ENCODE assay signal across 8 mouse cellular contexts in the genomic region with DNA sequence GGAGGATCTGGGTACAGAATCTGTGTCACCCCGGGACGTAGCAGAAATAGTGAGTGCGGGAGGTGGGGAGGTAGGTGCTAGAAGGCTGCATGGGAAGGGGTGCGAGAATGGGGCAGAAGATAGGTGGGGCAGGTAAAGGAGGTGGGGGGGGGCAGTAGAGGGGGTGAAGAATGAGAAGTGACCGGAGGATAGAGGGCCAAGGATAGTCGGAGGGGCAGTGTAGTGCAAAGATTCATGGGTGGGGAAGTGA. TPM values are rescaled to one million over a fixed set of nuclear protein-coding genes. Genes with fewer than 3 reads are reported as not detected.
DNase-seq lines count a peak whose midpoint lies in the region; ATAC-seq and TF ChIP-seq lines count a peak whose summit lies in the region.

No protein-coding gene starts in this region.

- TF ChIP-seq CTCF in spleen, adult 2 months (IDR thresholded peaks at IDR 0.05; ENCODE audit: extremely low read depth, insufficient read depth, insufficient read length, insufficient replicate concordance): no peak

- ATAC-seq in erythroblast, adult 5-6 weeks (replicated peaks; ENCODE audit: low FRiP score, poor library complexity, severe bottlenecking): no peak
- no peak for ATAC-seq in limb, embryonic 14.5 days (ENCODE audit: low FRiP score, low read depth)
- peak; percentile 1; the same call in 1 of the 2 replicates for ATAC-seq in stomach, embryonic 15.5 days (ENCODE audit: insufficient read depth, low FRiP score, low read depth)

- peaks cover 28% of the 10 kb centered on the region for H3K27me3 ChIP-seq in erythroblast, embryonic 14.5 days (ENCODE audit: control insufficient read depth)
- H3K27me3 ChIP-seq in spleen, adult 2 months (ENCODE audit: control insufficient read depth, insufficient read depth, low read length): no peaks in the 10 kb centered on the region
- H3K27me3 ChIP-seq in limb, embryonic 14.5 days (ENCODE audit: control insufficient read depth, insufficient read depth, low read length): no peaks in the 10 kb centered on the region
- no peaks in the 10 kb centered on the region for H3K27me3 ChIP-seq in stomach, embryonic 15.5 days (replicated peaks)

- peaks cover 15% of the 10 kb centered on the region for H3K4me1 ChIP-seq in erythroblast, embryonic 14.5 days (ENCODE audit: control insufficient read depth)
- H3K4me1 ChIP-seq in spleen, adult 2 months (ENCODE audit: control insufficient read depth, insufficient read depth, insufficient read length): no peaks in the 10 kb centered on the region
- H3K4me1 ChIP-seq in limb, embryonic 14.5 days (ENCODE audit: control insufficient read depth, insufficient read depth, low read length): peaks cover 5% of the 10 kb centered on the region
- peaks cover 15% of the 10 kb centered on the region; the same call in 1 of the 2 replicates for H3K4me1 ChIP-seq in stomach, embryonic 15.5 days

- peak overlapping the region; percentile 85 for H3K4me2 ChIP-seq in limb, embryonic 14.5 days (replicated peaks; ENCODE audit: low read depth, low read length, severe bottlenecking)
- peak overlapping the region; percentile 80 for H3K4me2 ChIP-seq in stomach, embryonic 15.5 days

- DNase-seq in spleen, adult 2 months (ENCODE audit: low read depth in 1 of 2, low spot score in 2 of 2): no peak
- DNase-seq in spleen, postnatal 36 days (ENCODE audit: low spot score in 2 of 2): no peak
- no peak for DNase-seq in limb, embryonic 14.5 days (ENCODE audit: low spot score)
- DNase-seq in c-Kit-positive CD71-positive TER-119-positive erythroid progenitor cells, embryonic 14.5 days (ENCODE audit: low spot score): no peak
- no peak for DNase-seq in adrenal gland, postnatal 10 days

- no peaks in the 10 kb centered on the region for H3K36me3 ChIP-seq in erythroblast, embryonic 14.5 days (ENCODE audit: control insufficient read depth)
- no peaks in the 10 kb centered on the region for H3K36me3 ChIP-seq in spleen, adult 2 months (ENCODE audit: control insufficient read depth, insufficient read depth, low read length)
- peaks cover 8% of the 10 kb centered on the region; the same call in 1 of the 2 replicates for H3K36me3 ChIP-seq in limb, embryonic 14.5 days (ENCODE audit: control insufficient read depth, insufficient read depth, low read length)
- H3K36me3 ChIP-seq in stomach, embryonic 15.5 days: no peaks in the 10 kb centered on the region

- H3K4me3 ChIP-seq in erythroblast, embryonic 14.5 days (replicated peaks): peak overlapping the region; percentile 57
- H3K4me3 ChIP-seq in spleen, adult 2 months (ENCODE audit: extremely low read depth, insufficient read depth, insufficient read length): peak overlapping the region; percentile 74; the same call in 1 of the 2 replicates
- peak overlapping the region; percentile 67 for H3K4me3 ChIP-seq in limb, embryonic 14.5 days (replicated peaks; ENCODE audit: low read length)
- H3K4me3 ChIP-seq in stomach, embryonic 15.5 days (replicated peaks): peak overlapping the region; percentile 72

- H3K27ac ChIP-seq in spleen, adult 2 months (ENCODE audit: insufficient read depth, low read length): peak overlapping the region; percentile 54; the same call in 1 of the 2 replicates
- peak overlapping the region; percentile 82; the same call in 1 of the 2 replicates for H3K27ac ChIP-seq in limb, embryonic 14.5 days (replicated peaks; ENCODE audit: low read depth, low read length)
- H3K27ac ChIP-seq in stomach, embryonic 15.5 days: peak overlapping the region; percentile 90

- TF ChIP-seq POLR2A in spleen, adult 2 months (IDR thresholded peaks at IDR 0.05; ENCODE audit: low read depth, low read length): no peak
- TF ChIP-seq POLR2A in limb, embryonic 14.5 days (IDR thresholded peaks at IDR 0.05; ENCODE audit: borderline replicate concordance, extremely low read depth, insufficient read depth, insufficient read length): no peak

- whole genome bisulfite sequencing in spleen, adult 2 months: 4% methylated on average over 6 of the region's 6 CpGs
- 2% methylated on average over 6 of the region's 6 CpGs for WGBS in limb, embryonic 14.5 days
- 2% methylated on average over 6 of the region's 6 CpGs for WGBS in stomach, embryonic 15.5 days

- H3K9me3 ChIP-seq in erythroblast, embryonic 14.5 days (ENCODE audit: control insufficient read depth, low read length): no peaks in the 10 kb centered on the region
- H3K9me3 ChIP-seq in limb, embryonic 14.5 days (ENCODE audit: control insufficient read depth, low read length): no peaks in the 10 kb centered on the region
- no peaks in the 10 kb centered on the region for H3K9me3 ChIP-seq in stomach, embryonic 15.5 days

- peak overlapping the region; percentile 89 for H3K9ac ChIP-seq in limb, embryonic 14.5 days (ENCODE audit: low read depth, low read length, severe bottlenecking)
- 0 out of 2 replicates have a peak overlapping the region, but pooled peaks have one; percentile 81 for H3K9ac ChIP-seq in stomach, embryonic 15.5 days

RNA-seq across cellular contexts. Expression of a gene that starts 0.7 kb away (rescaled TPM):
- polyA plus RNA-seq in erythroblast, embryonic 14.5 days (2012): 0.26 and 0.44 TPM in 2 replicates
- total RNA-seq in erythroblast, adult 5-6 weeks (2015; ENCODE audit: low replicate concordance): 8.6 and 14.0 TPM in 2 replicates
- total RNA-seq in erythroblast, adult 5-6 weeks (2017; ENCODE audit: low replicate concordance): 1.5 and 3.3 TPM in 2 replicates
- 96.3 and 106 TPM in 2 replicates for polyA plus RNA-seq in spleen, adult 2 months (2012; rRNA removed)
- polyA plus RNA-seq in limb, embryonic 14.5 days (2012; rRNA removed): 240 and 361 TPM in 2 replicates
- 176 and 185 TPM in 2 replicates for polyA plus RNA-seq in limb, embryonic 14.5 days (2014; fragmentation: Nextera tagmentation; extraction: Ambion mirVana)
- polyA plus RNA-seq in stomach, embryonic 15.5 days (2015; fragmentation: Nextera tagmentation; extraction: Ambion mirVana): 121 and 122 TPM in 2 replicates
- total RNA-seq in adrenal gland, postnatal 10 days (2021): 10 to 100 TPM; 64.5 to 68.2 TPM

RNA-seq across cellular contexts. Expression of a gene that starts 17.9 kb away (rescaled TPM):
- polyA plus RNA-seq in erythroblast, embryonic 14.5 days (2012): not detected in 2 replicates
- total RNA-seq in erythroblast, adult 5-6 weeks (2015; ENCODE audit: low replicate concordance): not detected in 2 replicates
- total RNA-seq in erythroblast, adult 5-6 weeks (2017; ENCODE audit: low replicate concordance): not detected in 2 replicates
- polyA plus RNA-seq in spleen, adult 2 months (2012; rRNA removed): not detected in 2 replicates
- polyA plus RNA-seq in limb, embryonic 14.5 days (2012; rRNA removed): not detected in 2 replicates
- polyA plus RNA-seq in limb, embryonic 14.5 days (2014; fragmentation: Nextera tagmentation; extraction: Ambion mirVana): not detected in 2 replicates
- not detected in 2 replicates for polyA plus RNA-seq in stomach, embryonic 15.5 days (2015; fragmentation: Nextera tagmentation; extraction: Ambion mirVana)
- total RNA-seq in adrenal gland, postnatal 10 days (2021): not detected

RNA-seq across cellular contexts. Expression of a gene that starts 18.5 kb away (rescaled TPM):
- polyA plus RNA-seq in erythroblast, embryonic 14.5 days (2012): not detected in 2 replicates
- total RNA-seq in erythroblast, adult 5-6 weeks (2015; ENCODE audit: low replicate concordance): not detected in 2 replicates
- total RNA-seq in erythroblast, adult 5-6 weeks (2017; ENCODE audit: low replicate concordance): not detected in 2 replicates
- polyA plus RNA-seq in spleen, adult 2 months (2012; rRNA removed): not detected in 2 replicates
- not detected in 2 replicates for polyA plus RNA-seq in limb, embryonic 14.5 days (2012; rRNA removed)
- not detected in 2 replicates for polyA plus RNA-seq in limb, embryonic 14.5 days (2014; fragmentation: Nextera tagmentation; extraction: Ambion mirVana)
- not detected in 2 replicates for polyA plus RNA-seq in stomach, embryonic 15.5 days (2015; fragmentation: Nextera tagmentation; extraction: Ambion mirVana)
- total RNA-seq in adrenal gland, postnatal 10 days (2021): not detected

RNA-seq across cellular contexts. Expression of a gene that starts 30.0 kb away (rescaled TPM):
- polyA plus RNA-seq in erythroblast, embryonic 14.5 days (2012): not detected in 2 replicates
- total RNA-seq in erythroblast, adult 5-6 weeks (2015; ENCODE audit: low replicate concordance): not detected in 2 replicates
- total RNA-seq in erythroblast, adult 5-6 weeks (2017; ENCODE audit: low replicate concordance): not detected in 2 replicates
- polyA plus RNA-seq in spleen, adult 2 months (2012; rRNA removed): not detected in 2 replicates
- polyA plus RNA-seq in limb, embryonic 14.5 days (2012; rRNA removed): not detected in 2 replicates
- polyA plus RNA-seq in limb, embryonic 14.5 days (2014; fragmentation: Nextera tagmentation; extraction: Ambion mirVana): not detected in 2 replicates
- polyA plus RNA-seq in stomach, embryonic 15.5 days (2015; fragmentation: Nextera tagmentation; extraction: Ambion mirVana): not detected in 2 replicates
- total RNA-seq in adrenal gland, postnatal 10 days (2021): under 1 TPM in 1 of 2 experiments, not detected in 1; 0.12 TPM

RNA-seq across cellular contexts. Expression of a gene that starts 30.0 kb away (rescaled TPM):
- not detected in 2 replicates for polyA plus RNA-seq in erythroblast, embryonic 14.5 days (2012)
- not detected in 2 replicates for total RNA-seq in erythroblast, adult 5-6 weeks (2015; ENCODE audit: low replicate concordance)
- not detected in 2 replicates for total RNA-seq in erythroblast, adult 5-6 weeks (2017; ENCODE audit: low replicate concordance)
- polyA plus RNA-seq in spleen, adult 2 months (2012; rRNA removed): not detected in 2 replicates
- not detected in 2 replicates for polyA plus RNA-seq in limb, embryonic 14.5 days (2012; rRNA removed)
- not detected in 2 replicates for polyA plus RNA-seq in limb, embryonic 14.5 days (2014; fragmentation: Nextera tagmentation; extraction: Ambion mirVana)
- not detected in 2 replicates for polyA plus RNA-seq in stomach, embryonic 15.5 days (2015; fragmentation: Nextera tagmentation; extraction: Ambion mirVana)
- total RNA-seq in adrenal gland, postnatal 10 days (2021): not detected

Comparison
In these comparisons a context has a peak if more than half of its experiments do, and no peak if none do; other contexts are left out.
1. RNA of a gene that starts 0.7 kb away (polyA plus RNA-seq): 176 to 361 TPM in limb, embryonic 14.5 days, 121 to 122 TPM in stomach, embryonic 15.5 days and 96.3 to 106 TPM in spleen, adult 2 months; 0.26 to 0.44 TPM in erythroblast, embryonic 14.5 days; every median in the first group is over 10 times any median in the second.
2. Peak in every context shown above with its lines, with median percentiles within 50 percentile points of each other: H3K4me3 ChIP-seq and H3K27ac ChIP-seq.